Mouse (Mus musculus): ENCODE measurements around the gene Rnf26. TPM values are rescaled to one million over a fixed set of nuclear protein-coding genes. Genes with fewer than 3 reads are reported as not detected.

The Rnf26 gene
- polyA plus RNA-seq (2014; fragmentation: Nextera tagmentation; extraction: Ambion mirVana) = 70.2 and 75.7 TPM in 2 replicates

- peak; percentile 92 for ATAC-seq (replicated peaks; ENCODE audit: low FRiP score, low TSS enrichment, low read depth)
- WGBS = under 1% methylated on average over 49 of the region's 51 CpGs
Measured at GRCm38 (mm10) chr9:44113105-44113789, at the start of gene Rnf26, which contains the start of gene Gm49380. TSS of gene Rnf26 (minus strand) at chr9:44113517. TSS of gene Gm49380 (minus strand) at chr9:44113500.

GRCm38 (mm10) chr9:44159886-44160285 is 46.6 kb upstream of the Rnf26 start:
- WGBS = 83% methylated on average over 3 of the region's 3 CpGs
- Histone ChIP-seq H3K4me3 (ENCODE audit: low read depth, low read length) (no peak overlapping the region), H3K27me3 (replicated peaks; ENCODE audit: control insufficient read depth, insufficient read depth, low read length) (no peaks in the 10 kb centered on the region), H3K27ac (ENCODE audit: low read depth) (no peak overlapping the region), H3K4me1 (replicated peaks; ENCODE audit: control insufficient read depth, insufficient read depth, low read length) (no peaks in the 10 kb centered on the region), H3K9me3 (ENCODE audit: control insufficient read depth, low read length) (no peaks in the 10 kb centered on the region), H3K9ac (ENCODE audit: low read length) (no peak overlapping the region), H3K4me2 (ENCODE audit: low read length) (no peak overlapping the region), H3K36me3 (ENCODE audit: control insufficient read depth, insufficient read depth, low read length) (peaks cover 89% of the 10 kb centered on the region)
- DNase-seq (ENCODE audit: low spot score) (no peak), ATAC-seq (replicated peaks; ENCODE audit: low FRiP score, low TSS enrichment, low read depth) (no peak)

More at GRCm38 (mm10) chr9:44113105-44113789, at the start of gene Rnf26, which contains the start of gene Gm49380:
- H3K4me1 ChIP-seq (replicated peaks; ENCODE audit: control insufficient read depth, insufficient read depth, low read length) = peaks cover 23% of the 10 kb centered on the region
- H3K27me3 ChIP-seq (replicated peaks; ENCODE audit: control insufficient read depth, insufficient read depth, low read length) = no peaks in the 10 kb centered on the region
- H3K9ac ChIP-seq (ENCODE audit: low read length) = peak within 1 kb of the TSS; percentile 85
- DNase-seq (ENCODE audit: low spot score) = peak; percentile 96
- H3K36me3 ChIP-seq (ENCODE audit: control insufficient read depth, insufficient read depth, low read length) = peaks cover 7% of the 10 kb centered on the region
- peak within 1 kb of the TSS; percentile 47 for H3K4me2 ChIP-seq (ENCODE audit: low read length)
- H3K4me3 ChIP-seq (ENCODE audit: low read depth, low read length) = peak within 1 kb of the TSS; percentile 59
- peak within 1 kb of the TSS; percentile 39; the same call in 1 of the 2 replicates for H3K27ac ChIP-seq (ENCODE audit: low read depth)
- no peaks in the 10 kb centered on the region for H3K9me3 ChIP-seq (ENCODE audit: control insufficient read depth, low read length)

- no peak for DNase-seq (ENCODE audit: low spot score)
- Histone ChIP-seq H3K9ac (ENCODE audit: low read length) (no peak overlapping the region), H3K4me3 (ENCODE audit: low read depth, low read length) (no peak overlapping the region), H3K4me1 (replicated peaks; ENCODE audit: control insufficient read depth, insufficient read depth, low read length) (no peaks in the 10 kb centered on the region), H3K27me3 (replicated peaks; ENCODE audit: control insufficient read depth, insufficient read depth, low read length) (no peaks in the 10 kb centered on the region), H3K4me2 (ENCODE audit: low read length) (no peak overlapping the region), H3K27ac (ENCODE audit: low read depth) (no peak overlapping the region), H3K9me3 (ENCODE audit: control insufficient read depth, low read length) (no peaks in the 10 kb centered on the region), H3K36me3 (ENCODE audit: control insufficient read depth, insufficient read depth, low read length) (peaks cover 71% of the 10 kb centered on the region)
- no peak for ATAC-seq (replicated peaks; ENCODE audit: low FRiP score, low TSS enrichment, low read depth)
- 67% methylated on average over 3 of the region's 3 CpGs for WGBS
Measured at GRCm38 (mm10) chr9:44147290-44147689, 34.0 kb upstream of the Rnf26 start.

DNA sequence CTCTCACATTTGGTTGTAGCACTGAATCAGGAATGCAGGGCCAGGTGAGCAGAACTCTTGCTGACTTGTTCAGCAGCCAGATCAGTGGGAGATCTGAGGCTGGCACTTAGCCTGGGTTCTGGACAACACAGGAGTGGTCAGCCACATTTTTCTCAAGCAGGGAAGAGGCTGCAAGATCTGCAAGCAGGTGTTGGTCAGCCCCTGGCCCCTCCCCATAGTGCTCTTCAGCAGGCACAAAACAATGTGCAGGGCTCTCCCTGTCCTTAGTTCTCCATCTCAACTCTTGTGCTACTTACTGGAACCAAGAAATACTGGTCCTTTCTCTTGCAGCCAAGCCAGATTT is 31.4 kb upstream of the Rnf26 start:
- Histone ChIP-seq H3K36me3 (ENCODE audit: control insufficient read depth, insufficient read depth, low read length) (peaks cover 75% of the 10 kb centered on the region), H3K27me3 (replicated peaks; ENCODE audit: control insufficient read depth, insufficient read depth, low read length) (no peaks in the 10 kb centered on the region), H3K27ac (ENCODE audit: low read depth) (no peak overlapping the region), H3K4me3 (ENCODE audit: low read depth, low read length) (no peak overlapping the region), H3K4me1 (replicated peaks; ENCODE audit: control insufficient read depth, insufficient read depth, low read length) (no peaks in the 10 kb centered on the region), H3K9me3 (ENCODE audit: control insufficient read depth, low read length) (no peaks in the 10 kb centered on the region), H3K9ac (ENCODE audit: low read length) (no peak overlapping the region), H3K4me2 (ENCODE audit: low read length) (no peak overlapping the region)
- ATAC-seq (replicated peaks; ENCODE audit: low FRiP score, low TSS enrichment, low read depth) (no peak), DNase-seq (ENCODE audit: low spot score) (no peak)

DNA sequence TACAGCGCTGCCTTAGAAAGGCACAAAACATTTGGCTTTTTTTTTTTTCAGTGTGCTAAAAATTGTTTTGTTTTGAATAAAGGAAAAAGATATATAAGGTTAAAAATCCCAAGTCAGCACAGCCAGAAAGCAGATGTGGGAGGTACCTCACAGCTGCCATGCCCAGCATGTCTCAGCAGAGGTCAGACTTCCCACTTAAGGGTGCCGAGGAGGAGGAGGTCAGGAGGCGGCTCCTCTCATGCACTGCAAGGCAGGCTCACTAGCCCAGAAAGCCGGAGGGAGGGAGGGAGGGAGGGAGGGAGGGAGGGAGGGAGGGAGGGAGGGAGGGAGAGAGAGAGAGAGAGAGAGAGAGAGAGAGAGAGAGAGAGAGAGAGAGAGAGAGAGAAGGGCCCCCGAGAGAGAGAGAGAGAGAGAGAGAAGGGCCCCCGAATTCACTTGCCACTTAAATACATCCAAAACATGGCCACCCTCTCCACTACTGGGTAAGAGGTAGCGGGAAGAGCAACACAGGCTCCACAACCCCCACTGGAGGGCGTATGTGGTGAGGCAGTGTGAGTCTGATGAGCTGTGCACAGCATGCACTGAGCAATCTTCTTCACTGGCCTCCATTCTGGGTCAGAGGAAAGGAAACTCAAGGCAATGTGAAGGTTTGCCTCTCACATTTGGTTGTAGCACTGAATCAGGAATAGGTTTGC is 30.9 kb upstream of the Rnf26 start:
- no peak overlapping the region for H3K4me2 ChIP-seq (ENCODE audit: low read length)
- DNase-seq (ENCODE audit: low spot score) (no peak), ATAC-seq (replicated peaks; ENCODE audit: low FRiP score, low TSS enrichment, low read depth) (0 out of 2 replicates have a peak, but pooled peaks have one; percentile 63)
- H3K36me3 ChIP-seq (ENCODE audit: control insufficient read depth, insufficient read depth, low read length) = peaks cover 75% of the 10 kb centered on the region
- WGBS = 37% methylated on average over 6 of the region's 8 CpGs
- H3K27ac ChIP-seq (ENCODE audit: low read depth) = no peak overlapping the region
- H3K9ac ChIP-seq (ENCODE audit: low read length) = no peak overlapping the region
- no peak overlapping the region for H3K4me3 ChIP-seq (ENCODE audit: low read depth, low read length)
- no peaks in the 10 kb centered on the region for H3K9me3 ChIP-seq (ENCODE audit: control insufficient read depth, low read length)
- no peaks in the 10 kb centered on the region for H3K27me3 ChIP-seq (replicated peaks; ENCODE audit: control insufficient read depth, insufficient read depth, low read length)
- no peaks in the 10 kb centered on the region for H3K4me1 ChIP-seq (replicated peaks; ENCODE audit: control insufficient read depth, insufficient read depth, low read length)

- Histone ChIP-seq H3K4me3 (ENCODE audit: low read depth, low read length) (no peak overlapping the region), H3K27ac (ENCODE audit: low read depth) (no peak overlapping the region), H3K9ac (ENCODE audit: low read length) (no peak overlapping the region), H3K9me3 (ENCODE audit: control insufficient read depth, low read length) (no peaks in the 10 kb centered on the region), H3K27me3 (replicated peaks; ENCODE audit: control insufficient read depth, insufficient read depth, low read length) (no peaks in the 10 kb centered on the region), H3K36me3 (ENCODE audit: control insufficient read depth, insufficient read depth, low read length) (peaks cover 74% of the 10 kb centered on the region), H3K4me1 (replicated peaks; ENCODE audit: control insufficient read depth, insufficient read depth, low read length) (no peaks in the 10 kb centered on the region), H3K4me2 (ENCODE audit: low read length) (no peak overlapping the region)
- 85% methylated on average over 5 of the region's 5 CpGs for WGBS
- no peak for DNase-seq (ENCODE audit: low spot score)
- ATAC-seq (replicated peaks; ENCODE audit: low FRiP score, low TSS enrichment, low read depth) = no peak
Measured at GRCm38 (mm10) chr9:44143421-44143820, 30.1 kb upstream of the Rnf26 start.

DNA sequence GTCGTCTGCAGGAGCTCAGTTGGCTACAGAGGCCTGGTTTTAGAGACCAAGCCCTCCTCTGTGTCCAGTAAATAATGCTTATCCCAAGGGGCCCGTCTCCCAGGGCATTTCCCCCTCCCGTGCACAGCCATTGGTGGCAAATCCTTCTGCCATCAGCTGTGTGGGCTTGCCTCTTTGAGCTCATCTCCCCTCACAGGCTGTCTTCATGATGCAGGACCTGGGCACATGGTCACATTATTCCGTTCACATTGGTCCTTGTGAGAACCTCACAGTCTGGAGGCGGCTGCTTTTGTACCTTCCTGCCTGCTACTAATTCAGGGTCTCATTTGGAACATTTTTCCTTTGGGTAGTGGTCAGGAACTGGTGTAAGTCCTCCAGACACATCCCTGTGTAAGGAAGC is 28.6 kb upstream of the Rnf26 start:
- 68% methylated on average over 5 of the region's 5 CpGs for WGBS
- H3K4me1 ChIP-seq (replicated peaks; ENCODE audit: control insufficient read depth, insufficient read depth, low read length) = no peaks in the 10 kb centered on the region
- H3K4me3 ChIP-seq (ENCODE audit: low read depth, low read length) = no peak overlapping the region
- no peaks in the 10 kb centered on the region for H3K27me3 ChIP-seq (replicated peaks; ENCODE audit: control insufficient read depth, insufficient read depth, low read length)
- H3K4me2 ChIP-seq (ENCODE audit: low read length) = no peak overlapping the region
- H3K27ac ChIP-seq (ENCODE audit: low read depth) = no peak overlapping the region
- ATAC-seq (replicated peaks; ENCODE audit: low FRiP score, low TSS enrichment, low read depth) (no peak), DNase-seq (ENCODE audit: low spot score) (no peak)
- H3K36me3 ChIP-seq (ENCODE audit: control insufficient read depth, insufficient read depth, low read length) = peaks cover 73% of the 10 kb centered on the region
- no peaks in the 10 kb centered on the region for H3K9me3 ChIP-seq (ENCODE audit: control insufficient read depth, low read length)
- H3K9ac ChIP-seq (ENCODE audit: low read length) = no peak overlapping the region

- Histone ChIP-seq H3K36me3 (ENCODE audit: control insufficient read depth, insufficient read depth, low read length) (peaks cover 45% of the 10 kb centered on the region), H3K4me2 (ENCODE audit: low read length) (no peak overlapping the region), H3K9me3 (ENCODE audit: control insufficient read depth, low read length) (no peaks in the 10 kb centered on the region), H3K27ac (ENCODE audit: low read depth) (no peak overlapping the region), H3K9ac (ENCODE audit: low read length) (no peak overlapping the region), H3K4me3 (ENCODE audit: low read depth, low read length) (no peak overlapping the region), H3K4me1 (replicated peaks; ENCODE audit: control insufficient read depth, insufficient read depth, low read length) (peaks cover 26% of the 10 kb centered on the region), H3K27me3 (replicated peaks; ENCODE audit: control insufficient read depth, insufficient read depth, low read length) (peaks cover 13% of the 10 kb centered on the region; the same call in 1 of the 2 replicates)
- DNase-seq (ENCODE audit: low spot score) (no peak), ATAC-seq (replicated peaks; ENCODE audit: low FRiP score, low TSS enrichment, low read depth) (no peak)
- 41% methylated on average over 4 of the region's 4 CpGs for WGBS
Measured at GRCm38 (mm10) chr9:44137846-44138245, 24.5 kb upstream of the Rnf26 start.
